Mouse (Mus musculus) heart, adult 9 months (tissue): ENCODE results near the gene Otof.

Experiments
- DNase-seq, 2 experiments: peaks; one replicate each; pipeline ENCODE4 v3.0.0; 2022; ENCODE audit warnings: low spot score in 2 of 2

Gene Otof

DNA sequence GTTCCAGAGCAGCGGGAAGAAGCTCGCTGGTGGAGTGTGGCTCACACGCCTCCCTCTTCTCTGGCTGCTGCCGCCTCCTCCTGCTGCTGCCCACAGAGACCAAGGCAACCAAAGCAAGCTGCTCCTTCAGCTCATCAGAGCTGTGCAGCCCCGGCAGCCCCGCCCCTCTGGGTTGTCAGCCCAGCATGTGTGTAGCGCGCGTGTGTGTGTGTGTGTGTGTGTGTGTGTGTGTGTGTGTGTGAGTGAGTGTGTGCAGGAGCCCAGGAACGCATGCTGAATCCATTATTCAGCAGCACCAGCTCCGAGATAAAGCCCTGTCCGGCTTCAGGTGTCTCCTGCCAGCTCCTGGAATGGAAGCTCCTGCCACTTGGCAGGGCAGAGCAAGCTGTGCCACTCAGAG is at the start of gene Otof:
Otof (minus strand) TSS at position 112 of the 400 bp plus-strand sequence.
- peak; percentile 8 to 12 for DNase-seq

DNA sequence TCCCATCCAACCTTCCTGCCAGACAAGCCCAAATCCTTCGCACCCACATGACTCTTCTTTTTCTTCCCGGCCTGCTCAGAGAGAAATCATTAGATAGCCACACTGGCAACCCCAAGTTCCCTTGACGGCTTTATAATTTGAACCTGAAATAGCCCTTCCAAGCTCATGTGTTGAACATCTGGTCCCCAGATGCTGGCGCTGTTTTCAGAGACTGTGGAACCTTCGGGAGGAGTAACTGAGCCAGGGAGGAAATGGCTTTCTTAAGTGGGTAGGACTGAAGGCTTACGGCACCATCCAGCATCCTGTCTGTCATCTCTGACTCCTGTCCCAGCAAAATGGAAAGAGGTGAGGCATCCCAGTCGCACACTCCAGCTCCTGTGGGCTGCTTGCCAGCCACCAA is 35.6 kb upstream of the Otof start:
- no peak for DNase-seq

DNA sequence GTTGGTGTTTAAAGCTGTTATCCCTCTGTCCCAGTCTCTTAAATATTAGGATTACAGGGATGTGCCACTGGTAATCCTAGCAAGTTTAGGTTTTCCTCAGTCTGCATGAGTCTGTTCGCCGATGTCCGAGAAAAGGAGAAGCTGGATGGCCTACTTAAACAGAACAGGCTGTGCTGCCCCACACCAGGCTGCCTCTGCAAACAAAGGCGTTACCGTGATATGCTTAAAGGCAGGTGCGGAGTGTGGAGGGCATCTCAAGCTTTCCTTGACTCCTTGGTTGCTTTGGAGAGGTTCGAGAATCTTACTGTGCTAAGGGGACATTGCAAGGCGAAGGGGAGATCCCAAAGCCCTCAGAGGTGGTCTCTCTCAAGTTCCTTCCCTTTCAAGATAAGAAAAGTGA is 35.1 kb upstream of the Otof start:
- no peak for DNase-seq

DNA sequence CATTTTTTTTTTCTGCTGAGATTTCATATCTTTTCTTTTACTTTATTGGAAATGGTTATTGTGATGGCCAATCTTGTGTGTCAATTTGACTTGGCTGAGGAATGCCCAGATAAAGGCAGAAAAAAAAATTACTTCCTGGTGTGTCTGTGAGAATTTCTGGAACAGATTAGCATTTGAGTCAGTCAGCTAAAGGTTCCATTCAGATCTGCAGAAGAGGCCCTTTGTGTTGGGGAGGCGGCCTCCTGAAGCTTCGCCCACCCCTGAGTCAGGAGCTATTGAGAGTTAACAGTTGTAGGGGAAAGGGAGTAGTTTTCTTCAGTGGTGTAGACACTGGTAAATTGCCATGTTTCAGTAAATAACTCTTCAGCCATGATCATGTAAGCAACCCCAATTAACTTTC is 33.6 kb upstream of the Otof start:
- DNase-seq = no peak

DNA sequence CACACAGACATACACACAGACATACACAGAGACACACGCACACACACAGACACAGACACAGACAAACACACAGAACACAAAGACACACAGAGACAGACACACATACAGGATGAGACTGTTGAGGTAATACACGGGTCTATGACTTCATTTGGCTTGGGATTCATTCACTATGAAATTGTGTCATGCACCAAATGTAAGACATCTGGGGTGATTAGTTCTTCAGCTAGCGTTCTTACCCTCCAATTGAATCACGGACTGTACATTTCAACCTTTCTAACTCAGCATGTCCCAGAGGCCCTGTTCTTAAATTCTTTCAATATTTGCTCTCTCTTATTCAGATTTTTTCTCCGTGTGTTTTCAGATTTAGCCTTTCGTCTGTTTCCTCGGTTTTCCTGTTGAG is 32.9 kb upstream of the Otof start:
- no peak for DNase-seq

DNA sequence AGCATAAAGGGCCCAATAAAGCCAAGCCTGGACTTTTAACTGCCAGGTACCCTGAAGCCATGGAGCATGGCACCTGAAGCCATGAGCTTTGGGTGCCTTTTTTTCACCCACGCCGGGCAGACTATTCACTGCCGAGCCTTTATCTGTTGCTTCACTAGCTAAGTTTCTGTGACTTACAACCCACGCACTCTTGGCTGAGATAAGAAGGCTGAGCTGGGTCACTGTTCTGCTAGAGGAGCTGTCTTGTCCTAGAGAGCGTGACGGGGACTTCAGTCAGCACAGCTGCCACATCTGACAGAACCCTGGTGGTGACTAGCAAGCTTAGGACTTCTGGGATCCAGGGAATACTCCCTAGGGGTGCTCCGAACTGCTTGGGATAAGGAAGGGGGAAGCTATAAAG is 32.0 kb upstream of the Otof start:
- no peak for DNase-seq

DNA sequence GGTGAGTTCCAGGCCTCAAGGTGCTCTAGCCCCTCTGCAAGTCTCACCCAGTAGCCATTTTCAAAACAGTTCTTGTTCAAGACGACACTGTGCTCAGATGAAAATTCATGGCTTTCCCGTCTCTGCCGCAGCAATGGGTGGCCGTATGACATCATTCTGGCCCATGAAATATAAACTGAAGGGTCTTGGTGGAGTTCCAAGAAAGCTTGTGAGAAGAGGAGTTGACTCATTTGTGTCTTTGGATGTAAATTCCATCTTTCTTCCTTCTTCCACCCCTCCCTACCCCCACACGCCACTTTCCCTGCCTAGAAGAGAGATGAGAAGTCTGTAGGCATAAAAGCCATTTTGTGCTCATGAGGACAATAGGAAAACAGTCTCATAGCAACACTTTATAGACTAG is 29.1 kb upstream of the Otof start:
- no peak for DNase-seq

DNA sequence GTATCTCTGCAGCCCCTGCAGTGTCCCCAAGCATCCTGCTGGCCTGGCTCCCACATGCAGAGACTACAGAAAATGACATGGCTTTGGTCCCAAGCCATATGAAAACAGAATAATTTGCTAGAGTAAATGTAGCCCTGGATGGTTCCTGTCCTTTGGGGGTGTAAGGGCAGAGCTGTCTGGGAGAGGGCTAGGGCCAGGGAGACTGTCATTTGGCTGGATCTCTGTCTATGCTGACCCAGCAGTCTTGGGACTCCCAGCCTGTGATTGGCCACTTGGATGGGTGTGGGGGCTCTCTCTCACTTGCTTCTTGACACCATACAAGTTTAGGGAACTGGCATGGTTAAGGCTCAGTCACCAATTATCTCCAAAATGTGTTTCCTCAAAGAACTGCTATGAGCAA is 28.5 kb upstream of the Otof start:
- DNase-seq = no peak

DNA sequence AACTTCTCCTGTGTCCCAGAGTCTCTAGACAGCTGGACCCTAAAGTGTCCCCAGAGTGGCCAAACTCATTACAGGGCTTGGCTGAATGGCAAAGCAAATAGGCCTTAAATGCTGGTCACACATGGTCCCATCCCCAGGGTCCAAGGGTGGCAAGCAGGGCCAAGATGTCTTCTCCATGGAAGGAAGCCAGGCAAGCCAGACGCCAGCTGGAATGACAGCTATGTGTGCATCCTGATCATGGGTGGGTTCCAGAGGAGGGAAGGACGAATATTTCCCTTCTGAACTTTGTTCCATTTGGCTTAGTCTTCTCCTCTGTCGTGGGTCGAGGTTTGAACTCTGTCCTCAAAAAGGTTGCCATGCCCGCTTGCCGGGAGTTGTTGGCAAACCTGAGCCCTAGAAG is 23.4 kb upstream of the Otof start:
- no peak for DNase-seq

DNA sequence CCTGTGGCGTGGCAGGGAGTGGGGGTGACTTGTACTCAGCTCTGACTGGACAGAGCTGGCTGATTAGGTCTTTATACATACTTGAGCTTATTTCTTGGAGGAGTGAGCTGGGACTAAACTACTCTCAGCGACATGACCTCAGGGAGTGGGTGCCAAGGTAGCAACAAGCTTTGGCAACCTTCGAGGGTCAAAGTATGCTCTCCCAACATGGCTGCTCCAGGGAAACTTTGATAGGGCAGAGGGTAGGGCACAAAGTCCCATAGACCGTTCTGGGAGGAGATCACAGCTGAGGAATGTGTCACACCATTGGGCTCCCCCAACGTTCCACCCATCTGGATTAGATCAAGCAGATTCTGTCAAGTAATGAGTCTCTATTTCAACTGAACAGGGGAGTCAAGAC is 22.9 kb upstream of the Otof start:
- DNase-seq = no peak

DNA sequence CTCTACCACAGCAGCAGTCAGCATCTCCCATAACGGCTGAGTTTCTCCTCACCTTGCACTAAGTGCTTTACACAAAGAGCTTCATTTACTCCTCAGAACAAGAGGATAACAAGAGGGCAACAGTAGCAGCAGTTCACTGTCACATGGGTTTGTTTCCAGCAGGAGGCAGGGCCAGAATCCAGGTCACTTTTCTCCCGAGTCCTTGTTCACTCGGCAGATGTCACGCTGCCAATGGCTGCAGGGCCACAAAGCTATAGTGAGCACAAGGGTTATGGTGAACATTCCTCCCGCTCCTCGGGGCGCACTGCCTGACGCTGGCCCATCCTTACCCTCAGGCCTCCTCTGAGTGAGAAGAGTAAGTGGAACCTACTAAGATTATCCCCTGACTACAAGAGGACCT is 21.8 kb upstream of the Otof start:
- peak in 1 of 2 experiments; percentile 18 for DNase-seq

DNA sequence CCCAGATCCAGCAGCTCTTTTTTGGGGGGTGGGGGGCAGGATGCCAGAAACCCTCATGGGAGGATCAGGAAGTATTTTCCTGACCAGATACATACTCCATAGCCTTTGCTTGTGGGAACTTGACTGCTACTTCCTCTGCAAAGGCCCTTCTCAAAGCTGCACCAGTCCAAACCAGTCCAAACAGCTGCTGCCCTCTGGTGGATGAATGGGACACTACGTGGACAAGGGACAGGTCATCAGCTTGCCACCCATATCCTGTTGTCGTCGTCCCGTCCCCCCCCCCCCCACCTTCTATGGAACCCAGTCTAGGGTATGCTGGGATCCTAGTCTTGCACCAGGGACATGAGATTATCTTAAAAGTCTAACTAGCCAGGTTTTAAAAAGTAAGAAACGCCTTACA is 20.6 kb upstream of the Otof start:
- DNase-seq = peak; percentile 23 to 48

DNA sequence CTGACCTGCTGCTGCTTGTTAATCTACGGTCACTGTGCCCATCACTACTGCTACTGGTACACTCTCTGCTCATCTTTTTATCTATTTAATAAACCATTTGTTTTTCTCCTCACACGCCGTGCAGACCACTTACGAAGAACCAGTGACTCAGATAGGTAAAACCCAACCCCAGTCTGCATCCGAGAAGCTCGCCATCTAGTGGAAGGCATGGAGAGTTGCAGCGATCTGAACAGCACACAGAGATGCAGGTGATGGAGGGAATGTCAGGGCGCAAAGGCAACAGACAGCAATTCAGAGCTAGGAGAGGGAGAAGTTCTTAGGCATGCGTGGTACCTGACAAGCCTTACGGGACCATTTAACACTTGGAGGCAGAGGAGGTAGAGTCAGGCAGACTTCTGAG is 14.8 kb upstream of the Otof start:
- no peak for DNase-seq

DNA sequence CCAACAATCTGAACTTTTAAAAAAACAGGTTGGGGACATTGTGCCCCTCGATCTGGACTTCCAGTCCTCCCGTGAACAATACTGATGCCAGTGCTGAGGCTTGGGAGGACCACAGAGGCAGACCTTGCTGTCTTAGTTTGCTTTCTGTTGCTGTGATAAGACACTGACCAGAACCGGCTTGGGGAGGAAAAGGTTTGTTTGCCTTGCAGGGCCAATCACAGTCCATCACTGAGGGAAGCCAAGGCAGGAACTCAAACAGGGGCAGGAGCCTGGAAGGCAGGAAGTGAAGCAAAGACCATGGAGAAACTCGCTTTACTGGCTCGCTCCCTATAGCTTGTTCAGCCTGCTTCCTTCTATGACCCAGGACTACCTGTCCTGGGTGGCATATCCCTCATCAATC is 10.4 kb upstream of the Otof start:
- DNase-seq = no peak

DNA sequence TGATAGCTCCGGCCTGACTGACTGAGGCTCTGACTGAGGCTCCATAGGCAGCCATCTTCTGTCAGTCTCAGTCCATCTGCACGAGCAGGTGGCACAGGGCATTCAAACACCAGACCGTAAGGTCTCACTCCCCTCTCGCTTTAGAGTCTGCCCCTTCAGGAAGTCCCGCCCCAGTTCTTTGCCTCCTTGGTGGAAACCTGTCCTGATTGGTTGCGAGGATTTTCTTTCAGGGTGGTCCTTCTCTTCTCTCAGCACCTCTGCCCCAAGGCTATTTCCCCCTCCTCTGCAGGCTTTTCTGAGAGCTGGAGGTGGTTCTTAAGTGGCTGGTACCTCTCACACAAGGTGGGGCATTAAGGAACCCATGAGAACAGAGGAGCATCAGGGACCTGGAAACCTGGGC is 8.7 kb upstream of the Otof start:
- DNase-seq = no peak

DNA sequence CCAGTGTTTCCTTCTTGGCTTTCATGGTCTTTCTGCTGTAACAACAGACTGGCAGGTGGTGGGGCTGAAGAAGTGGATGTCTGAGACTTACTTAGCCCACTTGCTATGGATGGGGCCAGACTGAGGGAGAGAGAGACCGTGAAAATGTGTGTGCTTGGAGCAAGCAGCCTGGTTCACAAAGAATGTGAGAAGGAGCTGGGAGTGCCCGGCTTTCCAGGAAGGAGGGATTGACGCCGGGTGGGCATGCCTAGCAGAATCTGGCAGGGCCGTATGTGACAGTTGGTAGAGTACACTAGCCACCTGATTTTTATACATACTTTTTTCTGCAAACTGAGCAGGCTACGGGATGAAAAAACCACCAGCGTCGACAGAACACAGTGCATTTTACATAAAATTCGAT is 4.6 kb upstream of the Otof start:
- no peak for DNase-seq

DNA sequence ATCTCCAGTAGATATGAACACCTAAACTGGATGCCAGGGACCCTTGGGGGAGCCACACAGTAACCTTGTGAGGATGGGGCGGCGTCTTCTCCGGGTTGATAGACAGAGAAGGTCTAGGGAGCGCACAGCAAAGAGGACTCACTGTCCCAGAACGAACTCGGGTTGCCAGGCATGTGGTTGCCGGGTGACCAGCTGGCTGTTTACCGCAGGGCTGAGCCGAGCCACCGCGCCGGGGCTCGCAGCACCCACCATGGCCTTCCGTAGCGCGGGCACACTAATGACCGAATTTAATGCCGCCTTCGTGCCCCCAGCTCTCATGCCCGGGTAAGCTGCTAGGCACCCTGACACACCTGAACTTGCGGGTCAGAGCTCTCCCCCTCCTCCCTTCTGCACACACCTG is 4.1 kb upstream of the Otof start, which contains the start of gene 1700001C02Rik:
1700001C02Rik (plus strand) TSS at position 187 of the 400 bp plus-strand sequence.
- peak in 1 of 2 experiments; percentile 13 for DNase-seq

DNA sequence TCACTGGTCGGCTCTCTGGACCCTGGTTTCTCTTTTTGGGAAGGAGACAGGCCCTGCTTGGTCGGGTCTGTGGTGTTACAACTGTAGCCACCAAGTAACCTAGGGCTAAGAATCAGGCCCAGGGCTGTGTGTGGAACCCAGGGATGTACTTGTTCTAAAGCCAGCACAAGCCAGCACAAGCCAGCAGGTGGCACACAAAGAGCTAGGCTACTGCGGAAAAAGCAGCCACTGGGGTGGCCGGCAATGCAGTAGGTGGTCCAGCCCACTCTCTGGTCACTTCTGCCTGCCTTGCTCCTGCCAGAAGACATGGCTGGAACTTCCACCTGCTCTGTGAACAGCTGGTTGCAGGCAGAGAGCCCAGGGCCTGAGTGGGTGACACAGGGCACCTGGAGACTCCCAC is 1.6 kb downstream of the Otof start:
- DNase-seq = no peak

DNA sequence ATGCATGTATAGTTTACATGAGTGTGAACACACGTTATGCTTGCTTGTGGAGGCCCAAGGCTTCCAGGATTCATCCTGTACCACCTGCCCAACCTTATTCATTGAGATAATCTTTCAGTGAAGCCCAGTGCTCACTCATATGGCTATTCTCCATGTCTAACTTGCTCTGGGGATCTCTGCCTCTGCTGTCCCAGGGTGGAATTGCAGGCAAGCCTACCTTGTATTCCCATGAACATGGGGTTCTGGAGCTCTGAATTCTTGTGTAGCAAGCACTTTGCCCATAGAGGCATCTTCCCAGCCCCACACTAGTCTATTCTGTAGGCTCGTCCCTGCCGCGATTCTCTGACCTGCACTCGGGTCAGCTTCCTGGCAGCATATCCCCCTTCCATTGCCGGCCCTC is 5.7 kb downstream of the Otof start:
- no peak for DNase-seq

DNA sequence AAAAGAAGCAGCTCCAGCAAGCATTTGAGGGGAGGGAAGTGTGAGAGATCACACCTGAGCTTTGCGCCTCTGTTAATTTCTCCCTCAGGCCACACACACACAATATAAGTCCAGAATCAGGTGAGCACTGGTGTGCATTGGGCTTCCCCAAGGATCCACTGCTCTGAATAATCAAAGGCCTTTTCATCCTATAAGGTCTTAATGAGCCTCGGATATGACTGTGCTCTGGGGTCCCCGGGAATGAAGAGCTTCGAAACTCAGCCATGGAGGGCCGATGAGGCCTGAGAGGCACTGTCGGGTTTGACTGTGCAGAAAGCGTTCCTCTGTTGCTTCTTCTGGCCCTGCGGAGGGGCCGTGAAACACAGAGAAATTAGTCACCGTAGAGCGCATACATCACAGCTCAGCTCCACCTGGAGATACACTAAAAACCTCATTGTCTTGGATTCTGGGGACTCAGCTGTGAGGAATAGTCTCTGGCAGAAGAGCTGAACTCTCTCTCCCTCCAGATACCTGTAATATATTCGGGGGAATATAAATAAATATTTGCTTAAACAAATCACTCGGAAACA is 17.3 kb downstream of the Otof start:
- DNase-seq = no peak

DNA sequence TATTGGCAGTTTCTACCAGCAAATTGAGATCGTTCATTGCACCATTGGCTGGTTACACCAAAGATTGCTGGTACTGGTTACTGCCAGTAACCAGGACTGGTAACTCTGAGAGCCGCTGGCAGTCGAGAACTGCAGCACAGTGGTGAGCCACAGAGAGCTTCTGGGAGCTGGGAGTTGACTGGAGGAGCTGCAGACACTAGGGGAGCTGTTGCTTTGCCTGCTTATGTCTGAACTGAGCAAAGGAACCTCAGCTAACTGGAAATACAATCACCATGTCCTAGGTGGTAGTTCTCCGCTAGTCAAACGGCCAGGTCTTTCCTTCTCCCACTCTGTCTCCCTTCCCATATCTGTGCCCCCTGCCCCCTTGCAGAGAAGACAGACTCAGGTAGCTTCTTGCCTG is 19.5 kb downstream of the Otof start:
- no peak for DNase-seq

DNA sequence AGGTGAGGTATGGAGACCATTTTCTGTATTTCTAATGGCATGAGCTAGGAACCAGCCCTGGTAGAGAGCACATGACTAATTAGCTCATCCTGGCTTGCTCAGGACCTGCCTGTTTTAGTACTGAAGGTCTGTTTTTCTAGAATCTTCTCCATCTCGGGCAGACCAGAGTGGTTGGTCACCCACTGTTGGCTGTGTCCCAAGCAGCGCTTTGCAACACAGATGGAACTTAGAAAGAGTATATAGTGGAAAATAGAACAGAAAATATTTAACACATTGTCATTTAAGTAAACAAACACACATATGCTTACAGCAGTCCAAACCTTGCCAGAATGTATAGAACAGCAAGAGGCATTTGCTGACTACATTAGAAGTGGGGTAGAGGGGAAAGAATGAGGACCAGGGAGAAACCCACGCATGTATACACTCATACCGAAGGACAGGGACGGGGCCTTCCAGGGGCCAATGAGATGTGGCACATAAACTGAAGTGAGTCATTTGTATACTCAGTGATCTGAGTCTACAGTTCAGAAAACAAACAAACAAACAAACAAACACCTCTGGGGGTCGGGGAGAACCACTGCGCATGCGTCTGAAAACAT is 21.3 kb downstream of the Otof start:
- DNase-seq = no peak

DNA sequence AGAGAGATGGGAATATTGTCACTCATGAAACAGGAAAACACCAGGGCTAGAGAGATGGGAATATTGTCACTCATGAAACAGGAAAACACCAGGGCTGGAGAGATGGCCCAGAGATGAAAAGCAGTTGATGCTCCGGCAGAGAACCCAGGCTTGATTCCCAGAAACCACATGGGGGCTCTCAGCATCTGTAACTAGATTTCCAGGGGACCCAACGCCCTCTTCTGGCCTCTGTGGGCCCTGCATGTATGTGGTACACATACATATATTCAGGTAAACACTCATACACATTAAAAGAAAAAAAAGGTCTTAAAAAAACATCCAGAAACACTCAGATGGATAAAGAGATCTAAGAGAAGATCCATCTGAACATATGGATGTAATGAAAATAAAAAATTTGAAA is 22.8 kb downstream of the Otof start:
- DNase-seq = no peak

DNA sequence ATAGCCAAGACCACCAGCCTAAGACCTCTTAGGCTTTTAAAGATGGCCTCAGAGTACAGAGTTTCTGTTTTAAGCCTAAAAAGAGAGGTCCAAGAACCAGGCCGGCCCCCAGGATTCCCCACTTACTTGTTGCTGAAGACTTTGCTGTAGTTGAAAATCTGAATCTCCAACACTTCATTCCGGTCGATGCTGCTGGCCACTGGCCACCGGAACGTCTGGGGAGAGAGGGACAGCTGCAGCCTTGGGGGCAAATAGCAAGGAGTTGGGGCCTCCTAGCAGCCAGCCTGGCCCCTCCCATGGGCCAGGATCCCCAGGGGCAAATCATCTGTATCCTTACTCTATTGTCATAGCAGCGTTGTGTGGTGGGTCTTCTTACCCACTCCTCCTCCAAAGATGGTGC is 34.3 kb downstream of the Otof start:
- DNase-seq = no peak
